Mouse (Mus musculus) intestine, embryonic 15.5 days (tissue): Measurements from ENCODE around the gene Hmga1b. TPM values are rescaled to one million over a fixed set of nuclear protein-coding genes. Genes with fewer than 3 reads are reported as not detected.
"Not testable (repeated sequence)": the region's sequence is repeated elsewhere in the genome, so short reads cannot be mapped to it uniquely, and the experiment has no call there.

Experiments
- ATAC-seq: fragments of 200-750 bp; cut with Nextera tagmentation; 2 replicates; pipeline ENCODE4 v1.8.0; 2017; ENCODE audit warnings: moderate TSS enrichment, moderate library complexity
- H3K27ac ChIP-seq: fragments of 300-500 bp; sonication (generic); 2 replicates; pipeline ENCODE4 v1.5.1; 2015; ENCODE audit warnings: mild to moderate bottlenecking, inconsistent platforms
- H3K27me3 ChIP-seq: fragments of 300-500 bp; sonication (generic); replicated peaks from 2 replicates; pipeline ENCODE4 v1.6.1; 2015; ENCODE audit warnings: inconsistent platforms
- H3K36me3 ChIP-seq: fragments of 300-500 bp; sonication (generic); 2 replicates; pipeline ENCODE4 v1.6.1; 2015; ENCODE audit warnings: inconsistent platforms
- H3K4me1 ChIP-seq: fragments of 300-500 bp; sonication (generic); replicated peaks from 2 replicates; pipeline ENCODE4 v1.6.1; 2015; ENCODE audit warnings: inconsistent platforms
- H3K4me2 ChIP-seq: fragments of 300-500 bp; sonication (generic); replicated peaks from 2 replicates; pipeline ENCODE4 v1.6.1; 2015; ENCODE audit warnings: mild to moderate bottlenecking, inconsistent platforms
- H3K4me3 ChIP-seq: fragments of 300-500 bp; sonication (generic); replicated peaks from 2 replicates; pipeline ENCODE4 v1.5.1; 2015; ENCODE audit warnings: inconsistent platforms
- H3K9ac ChIP-seq: fragments of 300-500 bp; sonication (generic); 2 replicates; pipeline ENCODE4 v1.6.1; 2015; ENCODE audit warnings: inconsistent platforms
- H3K9me3 ChIP-seq: fragments of 300-500 bp; sonication (generic); 2 replicates; pipeline ENCODE4 v1.6.1; 2016; ENCODE audit warnings: inconsistent platforms
- WGBS: fragments of 180-500 bp; shearing (Covaris S2); methylation state at CpG from one replicate; pipeline ENCODE4 v1.1.7; 2015; 5-methylcytosine and 5-hydroxymethylcytosine counted together
- polyA plus RNA-seq: library from polyadenylated mRNA; unstranded; fragments of >200 nt; fragmentation: Nextera tagmentation; extraction: Ambion mirVana; gene quantifications from 2 replicates; pipeline ENCODE4 v1.2.1, GENCODE M21; 2015

Gene Hmga1b
- 6.8 and 10.3 TPM in 2 replicates for polyA plus RNA-seq

GRCm38 (mm10) chr11:120762672-120763041 lies at the start of gene Hmga1b:
TSS of gene Hmga1b (plus strand) at chr11:120762794.
- H3K27me3 ChIP-seq, H3K4me1 ChIP-seq, H3K36me3 ChIP-seq, H3K9me3 ChIP-seq: not testable (repeated sequence)
- WGBS: 11% methylated on average over 14 of the region's 14 CpGs
- ATAC-seq: peak; percentile 88
- peak within 1 kb of the TSS; percentile 17; the same call in 1 of the 2 replicates for H3K4me3 ChIP-seq
- peak within 1 kb of the TSS; percentile 36; the same call in 1 of the 2 replicates for H3K9ac ChIP-seq
- H3K4me2 ChIP-seq: peak within 1 kb of the TSS; percentile 46
- H3K27ac ChIP-seq: peak within 1 kb of the TSS; percentile 91

GRCm38 (mm10) chr11:120713580-120714518 lies 48.7 kb upstream of the Hmga1b start, which contains the start of the genes Cenpx and Lrrc45:
TSS of gene Cenpx (minus strand) at chr11:120713738.
TSS of gene Lrrc45 (plus strand) at chr11:120713925.
- 1% methylated on average over 53 of the region's 53 CpGs for WGBS
- Histone ChIP-seq H3K36me3 (peaks cover 38% of the 10 kb centered on the region), H3K27me3 (no peaks in the 10 kb centered on the region), H3K9me3 (no peaks in the 10 kb centered on the region), H3K27ac (peak within 1 kb of the TSS; percentile 72), H3K4me2 (peak within 1 kb of the TSS; percentile 93), H3K4me3 (peak within 1 kb of the TSS; percentile 70), H3K9ac (peak within 1 kb of the TSS; percentile 70), H3K4me1 (peaks cover 32% of the 10 kb centered on the region)
- ATAC-seq: peak; percentile 96

- peak overlapping the region; percentile 61 for H3K9ac ChIP-seq
- H3K4me1 ChIP-seq: peaks cover 29% of the 10 kb centered on the region
- 40% methylated on average over 10 of the region's 10 CpGs for WGBS
- H3K27ac ChIP-seq: no peak overlapping the region
- H3K4me2 ChIP-seq: peak overlapping the region; percentile 93
- H3K27me3 ChIP-seq: no peaks in the 10 kb centered on the region
- ATAC-seq: no peak
- H3K36me3 ChIP-seq: peaks cover 38% of the 10 kb centered on the region
- peak overlapping the region; percentile 70 for H3K4me3 ChIP-seq
- H3K9me3 ChIP-seq: no peaks in the 10 kb centered on the region
These were observed 48.0 kb upstream of the Hmga1b start for GRCm38 (mm10) chr11:120714546-120714945.

GRCm38 (mm10) chr11:120715131-120715530 lies 47.5 kb upstream of the Hmga1b start:
- H3K36me3 ChIP-seq: peaks cover 38% of the 10 kb centered on the region
- no peaks in the 10 kb centered on the region for H3K27me3 ChIP-seq
- WGBS: 89% methylated on average over 9 of the region's 9 CpGs
- no peak overlapping the region for H3K27ac ChIP-seq
- H3K9me3 ChIP-seq: no peaks in the 10 kb centered on the region
- H3K9ac ChIP-seq: peak overlapping the region; percentile 61
- peak overlapping the region; percentile 93 for H3K4me2 ChIP-seq
- ATAC-seq: no peak
- peaks cover 25% of the 10 kb centered on the region for H3K4me1 ChIP-seq
- no peak overlapping the region for H3K4me3 ChIP-seq

GRCm38 (mm10) chr11:120719242-120719641 lies 43.4 kb upstream of the Hmga1b start:
- H3K27ac ChIP-seq: no peak overlapping the region
- H3K27me3 ChIP-seq: no peaks in the 10 kb centered on the region
- H3K9me3 ChIP-seq: no peaks in the 10 kb centered on the region
- H3K36me3 ChIP-seq: peaks cover 34% of the 10 kb centered on the region
- no peak overlapping the region for H3K4me3 ChIP-seq
- no peak overlapping the region for H3K4me2 ChIP-seq
- peaks cover 29% of the 10 kb centered on the region for H3K4me1 ChIP-seq
- no peak overlapping the region for H3K9ac ChIP-seq
- no peak for ATAC-seq
- 86% methylated on average over 9 of the region's 9 CpGs for WGBS

- H3K9me3 ChIP-seq: no peaks in the 10 kb centered on the region
- ATAC-seq: no peak
- H3K36me3 ChIP-seq: peaks cover 34% of the 10 kb centered on the region
- peaks cover 22% of the 10 kb centered on the region for H3K4me1 ChIP-seq
- no peaks in the 10 kb centered on the region for H3K27me3 ChIP-seq
- no peak overlapping the region for H3K27ac ChIP-seq
- H3K4me2 ChIP-seq: no peak overlapping the region
- no peak overlapping the region for H3K4me3 ChIP-seq
- no peak overlapping the region for H3K9ac ChIP-seq
- 91% methylated on average over 13 of the region's 13 CpGs for WGBS
These were observed 42.7 kb upstream of the Hmga1b start for GRCm38 (mm10) chr11:120719841-120720376.

- ATAC-seq: peak; percentile 29
- peaks cover 18% of the 10 kb centered on the region for H3K4me1 ChIP-seq
- no peaks in the 10 kb centered on the region for H3K27me3 ChIP-seq
- peak overlapping the region; percentile 98 for H3K4me2 ChIP-seq
- peaks cover 31% of the 10 kb centered on the region for H3K36me3 ChIP-seq
- WGBS: 11% methylated on average over 17 of the region's 17 CpGs
- peak overlapping the region; percentile 58 for H3K4me3 ChIP-seq
- H3K9me3 ChIP-seq: no peaks in the 10 kb centered on the region
- no peak overlapping the region for H3K27ac ChIP-seq
- H3K9ac ChIP-seq: peak overlapping the region; percentile 73; the same call in 1 of the 2 replicates
These were observed 42.1 kb upstream of the Hmga1b start for GRCm38 (mm10) chr11:120720450-120720849.

GRCm38 (mm10) chr11:120721124-120722066 lies 41.2 kb upstream of the Hmga1b start, which contains the start of gene Rac3:
TSS of gene Rac3 (plus strand) at chr11:120721470.
- under 1% methylated on average over 83 of the region's 90 CpGs for WGBS
- Histone ChIP-seq H3K9ac (peak within 1 kb of the TSS; percentile 73), H3K27ac (peak within 1 kb of the TSS; percentile 23; the same call in 1 of the 2 replicates), H3K4me2 (peak within 1 kb of the TSS; percentile 98), H3K27me3 (no peaks in the 10 kb centered on the region), H3K36me3 (peaks cover 26% of the 10 kb centered on the region), H3K9me3 (no peaks in the 10 kb centered on the region), H3K4me3 (peak within 1 kb of the TSS; percentile 58), H3K4me1 (peaks cover 21% of the 10 kb centered on the region)
- peak; percentile 85 for ATAC-seq

- peak overlapping the region; percentile 58 for H3K4me3 ChIP-seq
- WGBS: 17% methylated on average over 21 of the region's 21 CpGs
- peak overlapping the region; percentile 23; the same call in 1 of the 2 replicates for H3K27ac ChIP-seq
- H3K27me3 ChIP-seq: no peaks in the 10 kb centered on the region
- peak; percentile 27; the same call in 1 of the 2 replicates for ATAC-seq
- H3K4me1 ChIP-seq: peaks cover 22% of the 10 kb centered on the region
- H3K36me3 ChIP-seq: peaks cover 20% of the 10 kb centered on the region
- H3K9ac ChIP-seq: peak overlapping the region; percentile 73
- no peaks in the 10 kb centered on the region for H3K9me3 ChIP-seq
- H3K4me2 ChIP-seq: peak overlapping the region; percentile 98
These were observed 40.4 kb upstream of the Hmga1b start for GRCm38 (mm10) chr11:120722067-120722630.

- Histone ChIP-seq H3K9me3 (no peaks in the 10 kb centered on the region), H3K4me2 (no peak overlapping the region), H3K27ac (no peak overlapping the region), H3K4me1 (peaks cover 22% of the 10 kb centered on the region), H3K9ac (no peak overlapping the region), H3K27me3 (no peaks in the 10 kb centered on the region), H3K4me3 (no peak overlapping the region), H3K36me3 (peaks cover 13% of the 10 kb centered on the region; the same call in 1 of the 2 replicates)
- no peak for ATAC-seq
- WGBS: 85% methylated on average over 11 of the region's 11 CpGs
These were observed 39.7 kb upstream of the Hmga1b start for GRCm38 (mm10) chr11:120722761-120723382.

GRCm38 (mm10) chr11:120723509-120723908 lies 39.1 kb upstream of the Hmga1b start:
- Histone ChIP-seq H3K4me3 (no peak overlapping the region), H3K36me3 (peaks cover 7% of the 10 kb centered on the region; the same call in 1 of the 2 replicates), H3K9ac (no peak overlapping the region), H3K4me1 (peaks cover 22% of the 10 kb centered on the region), H3K9me3 (no peaks in the 10 kb centered on the region), H3K4me2 (no peak overlapping the region), H3K27me3 (no peaks in the 10 kb centered on the region), H3K27ac (no peak overlapping the region)
- WGBS: 86% methylated on average over 7 of the region's 7 CpGs
- no peak for ATAC-seq
